Mouse (Mus musculus) erythroblast, embryonic 14.5 days (primary cell): ENCODE measurements around the gene Cacng5. TPM values are rescaled to one million over a fixed set of nuclear protein-coding genes. Genes with fewer than 3 reads are reported as not detected.

Experiments used
- H3K27me3 ChIP-seq: 2 replicates; pipeline ENCODE4 v1.6.1; 2012; ENCODE audit warnings: inconsistent platforms; ENCODE audit not compliant: control insufficient read depth
- H3K36me3 ChIP-seq: 2 replicates; pipeline ENCODE4 v1.6.1; 2012; ENCODE audit warnings: mild to moderate bottlenecking, inconsistent platforms; ENCODE audit not compliant: control insufficient read depth
- H3K4me1 ChIP-seq: 2 replicates; pipeline ENCODE4 v1.6.1; 2012; ENCODE audit warnings: inconsistent platforms; ENCODE audit not compliant: control insufficient read depth
- H3K4me3 ChIP-seq: replicated peaks from 2 replicates; pipeline ENCODE3; 2012; ENCODE audit warnings: moderate library complexity, mild to moderate bottlenecking, inconsistent platforms
- H3K9me3 ChIP-seq: 2 replicates; pipeline ENCODE4 v1.6.1; 2012; ENCODE audit warnings: low read length, inconsistent platforms, mixed read lengths; ENCODE audit not compliant: control insufficient read depth
- GATA1 ChIP-seq: IDR thresholded peaks from 2 replicates; pipeline ENCODE4 v1.6.1; 2012; ENCODE audit warnings: low read length, inconsistent platforms, mixed read lengths
- TAL1 ChIP-seq: IDR thresholded peaks from 3 replicates; pipeline ENCODE4 v1.6.1; 2012; ENCODE audit warnings: low read length, inconsistent platforms, mixed read lengths
- polyA plus RNA-seq: library from polyadenylated mRNA; stranded (reverse); fragments of >175 nt; gene quantifications from 2 replicates; pipeline ENCODE4 v1.2.3, GENCODE M21; 2012

The Cacng5 gene
- polyA plus RNA-seq, 1 experiment, result not detected

GRCm38 (mm10) chr11:107900470-107900869 is 14.4 kb downstream of the Cacng5 start:
- Histone ChIP-seq H3K4me3 (no peak overlapping the region), H3K36me3 (no peaks in the 10 kb centered on the region), H3K27me3 (no peaks in the 10 kb centered on the region), H3K9me3 (no peaks in the 10 kb centered on the region), H3K4me1 (no peaks in the 10 kb centered on the region)
- TF ChIP-seq TAL1, result no peak
- TF ChIP-seq GATA1, result no peak

- TF ChIP-seq TAL1 (no peak), GATA1 (no peak)
- H3K4me3 ChIP-seq, result no peak overlapping the region
Measured at GRCm38 (mm10) chr11:107898698-107899097, 16.2 kb downstream of the Cacng5 start.

GRCm38 (mm10) chr11:107895635-107896034 is 19.2 kb downstream of the Cacng5 start:
- no peaks in the 10 kb centered on the region for H3K27me3 ChIP-seq
- TF ChIP-seq TAL1 (no peak), GATA1 (no peak)
- H3K36me3 ChIP-seq, result no peaks in the 10 kb centered on the region
- no peaks in the 10 kb centered on the region for H3K4me1 ChIP-seq
- H3K9me3 ChIP-seq, result no peaks in the 10 kb centered on the region; the same call in 1 of the 2 replicates
- no peak overlapping the region for H3K4me3 ChIP-seq

More at GRCm38 (mm10) chr11:107898698-107899097, 16.2 kb downstream of the Cacng5 start:
- H3K27me3 ChIP-seq, result no peaks in the 10 kb centered on the region
- no peaks in the 10 kb centered on the region for H3K9me3 ChIP-seq
- no peaks in the 10 kb centered on the region for H3K36me3 ChIP-seq
- no peaks in the 10 kb centered on the region for H3K4me1 ChIP-seq

- no peaks in the 10 kb centered on the region for H3K27me3 ChIP-seq
- H3K9me3 ChIP-seq, result no peaks in the 10 kb centered on the region; the same call in 1 of the 2 replicates
- no peaks in the 10 kb centered on the region for H3K36me3 ChIP-seq
- TF ChIP-seq GATA1 (no peak), TAL1 (no peak)
- no peak overlapping the region for H3K4me3 ChIP-seq
- no peaks in the 10 kb centered on the region for H3K4me1 ChIP-seq
Measured at GRCm38 (mm10) chr11:107891377-107891776, 23.5 kb downstream of the Cacng5 start.

- TF ChIP-seq GATA1, result no peak
- TF ChIP-seq TAL1, result no peak
- no peak overlapping the region for H3K4me3 ChIP-seq
- H3K9me3 ChIP-seq, result no peaks in the 10 kb centered on the region; the same call in 1 of the 2 replicates
- H3K36me3 ChIP-seq, result no peaks in the 10 kb centered on the region
- H3K4me1 ChIP-seq, result no peaks in the 10 kb centered on the region
- no peaks in the 10 kb centered on the region for H3K27me3 ChIP-seq
Measured at GRCm38 (mm10) chr11:107887342-107887741, 27.5 kb downstream of the Cacng5 start.

- no peak for TF ChIP-seq TAL1
- TF ChIP-seq GATA1, result no peak
- H3K4me1 ChIP-seq, result no peaks in the 10 kb centered on the region
- H3K36me3 ChIP-seq, result no peaks in the 10 kb centered on the region
- H3K27me3 ChIP-seq, result no peaks in the 10 kb centered on the region
- no peak overlapping the region for H3K4me3 ChIP-seq
- H3K9me3 ChIP-seq, result peaks cover 11% of the 10 kb centered on the region
Measured at GRCm38 (mm10) chr11:107876840-107877239, 38.0 kb downstream of the Cacng5 start.

GRCm38 (mm10) chr11:107875861-107876494 is 38.9 kb downstream of the Cacng5 start:
- Histone ChIP-seq H3K4me1 (no peaks in the 10 kb centered on the region), H3K4me3 (no peak overlapping the region), H3K36me3 (no peaks in the 10 kb centered on the region), H3K27me3 (no peaks in the 10 kb centered on the region), H3K9me3 (peaks cover 11% of the 10 kb centered on the region)
- TF ChIP-seq GATA1 (no peak), TAL1 (no peak)

- Histone ChIP-seq H3K4me1 (no peaks in the 10 kb centered on the region), H3K27me3 (no peaks in the 10 kb centered on the region), H3K36me3 (no peaks in the 10 kb centered on the region), H3K4me3 (no peak overlapping the region), H3K9me3 (peaks cover 11% of the 10 kb centered on the region)
- TF ChIP-seq TAL1 (no peak), GATA1 (no peak)
Measured at GRCm38 (mm10) chr11:107872743-107873142, 42.1 kb downstream of the Cacng5 start.

GRCm38 (mm10) chr11:107867509-107867908 is 47.3 kb downstream of the Cacng5 start:
- Histone ChIP-seq H3K9me3 (no peaks in the 10 kb centered on the region), H3K4me3 (no peak overlapping the region), H3K36me3 (no peaks in the 10 kb centered on the region), H3K27me3 (no peaks in the 10 kb centered on the region), H3K4me1 (no peaks in the 10 kb centered on the region)
- TF ChIP-seq TAL1 (no peak), GATA1 (no peak)

- Histone ChIP-seq H3K27me3 (no peaks in the 10 kb centered on the region), H3K36me3 (no peaks in the 10 kb centered on the region)
- no peak for TF ChIP-seq GATA1
- no peak for TF ChIP-seq TAL1
Measured at GRCm38 (mm10) chr11:107865128-107865527, 49.7 kb downstream of the Cacng5 start.

More at GRCm38 (mm10) chr11:107865128-107865527, 49.7 kb downstream of the Cacng5 start:
- no peaks in the 10 kb centered on the region for H3K9me3 ChIP-seq
- no peaks in the 10 kb centered on the region for H3K4me1 ChIP-seq
- no peak overlapping the region for H3K4me3 ChIP-seq
